Mouse (Mus musculus) retina, postnatal 1 day (tissue): ENCODE results near the gene Efna1.

ENCODE experiments used
- DNase-seq: peaks from one replicate; pipeline ENCODE4 v3.0.0-alpha.2; 2012

Gene Efna1

GRCm38 (mm10) chr3:89280606-89281511, at the start of gene Efna1:
Gene Efna1, minus strand, starts transcription at chr3:89281142.
- peak; percentile 69 for DNase-seq

- DNase-seq, result no peak
Observed at GRCm38 (mm10) chr3:89330346-89330745, 49.4 kb upstream of the Efna1 start.

- DNase-seq, result no peak
Observed at GRCm38 (mm10) chr3:89328623-89329022, 47.7 kb upstream of the Efna1 start.

- DNase-seq, result no peak
Observed at GRCm38 (mm10) chr3:89327371-89327870, 46.5 kb upstream of the Efna1 start.

GRCm38 (mm10) chr3:89325882-89326281, 44.9 kb upstream of the Efna1 start:
- no peak for DNase-seq

- peak; percentile 89 for DNase-seq
Observed at GRCm38 (mm10) chr3:89322514-89323165, 41.7 kb upstream of the Efna1 start, which contains the start of gene Efna3. Gene Efna3, minus strand, starts transcription at chr3:89322965.

GRCm38 (mm10) chr3:89322131-89322500, 41.2 kb upstream of the Efna1 start:
- no peak for DNase-seq

- peak; percentile 65 for DNase-seq
Observed at GRCm38 (mm10) chr3:89321183-89322130, 40.5 kb upstream of the Efna1 start.

- DNase-seq, result peak; percentile 79
Observed at GRCm38 (mm10) chr3:89320581-89321182, 39.7 kb upstream of the Efna1 start.

GRCm38 (mm10) chr3:89319591-89320350, 38.8 kb upstream of the Efna1 start:
- DNase-seq, result peak; percentile 62

- no peak for DNase-seq
Observed at GRCm38 (mm10) chr3:89318971-89319590, 38.1 kb upstream of the Efna1 start.

GRCm38 (mm10) chr3:89318316-89318715, 37.4 kb upstream of the Efna1 start:
- DNase-seq, result no peak

GRCm38 (mm10) chr3:89317246-89317645, 36.3 kb upstream of the Efna1 start:
- DNase-seq, result no peak

GRCm38 (mm10) chr3:89316833-89317232, 35.9 kb upstream of the Efna1 start:
- DNase-seq, result peak; percentile 93

- no peak for DNase-seq
Observed at GRCm38 (mm10) chr3:89315930-89316831, 35.2 kb upstream of the Efna1 start.

- DNase-seq, result peak; percentile 92
Observed at GRCm38 (mm10) chr3:89315195-89315929, 34.4 kb upstream of the Efna1 start.

GRCm38 (mm10) chr3:89314791-89315190, 33.8 kb upstream of the Efna1 start:
- no peak for DNase-seq

GRCm38 (mm10) chr3:89314340-89314739, 33.4 kb upstream of the Efna1 start:
- no peak for DNase-seq

GRCm38 (mm10) chr3:89308089-89308488, 27.1 kb upstream of the Efna1 start:
- DNase-seq, result peak; percentile 86
